Mouse (Mus musculus) c-Kit-positive CD71-positive TER-119-negative erythroid progenitor cells, embryonic 14.5 days (primary cell): ENCODE data around the gene Akap1.

Experiments
- DNase-seq: peaks from one replicate; pipeline ENCODE4 v3.0.0-alpha.2; 2013; ENCODE audit warnings: low read depth

Gene Akap1

GRCm38 (mm10) chr11:88878011-88878410 lies 13.6 kb upstream of the Akap1 start:
- no peak for DNase-seq

GRCm38 (mm10) chr11:88873667-88874030 lies 9.3 kb upstream of the Akap1 start:
- no peak for DNase-seq

GRCm38 (mm10) chr11:88873027-88873666 lies 8.8 kb upstream of the Akap1 start:
- no peak for DNase-seq

GRCm38 (mm10) chr11:88869443-88869842 lies 5.1 kb upstream of the Akap1 start:
- DNase-seq, result no peak

GRCm38 (mm10) chr11:88863904-88864457 lies 405 bp downstream of the Akap1 start:
- DNase-seq, result peak; percentile 39

- peak; percentile 8 for DNase-seq
Observed at GRCm38 (mm10) chr11:88863071-88863903, 1.1 kb downstream of the Akap1 start.

- DNase-seq, result no peak
Observed at GRCm38 (mm10) chr11:88862355-88862754, 2.0 kb downstream of the Akap1 start.

GRCm38 (mm10) chr11:88861060-88861459 lies 3.3 kb downstream of the Akap1 start:
- DNase-seq, result no peak

GRCm38 (mm10) chr11:88860641-88861040 lies 3.7 kb downstream of the Akap1 start:
- DNase-seq, result no peak

- no peak for DNase-seq
Observed at GRCm38 (mm10) chr11:88857311-88858005, 6.9 kb downstream of the Akap1 start.

- no peak for DNase-seq
Observed at GRCm38 (mm10) chr11:88856383-88856782, 8.0 kb downstream of the Akap1 start.

GRCm38 (mm10) chr11:88855795-88856194 lies 8.6 kb downstream of the Akap1 start:
- DNase-seq, result no peak

- DNase-seq, result no peak
Observed at GRCm38 (mm10) chr11:88853588-88853987, 10.8 kb downstream of the Akap1 start.

GRCm38 (mm10) chr11:88852806-88853205 lies 11.6 kb downstream of the Akap1 start:
- DNase-seq, result no peak

GRCm38 (mm10) chr11:88851049-88851825 lies 13.1 kb downstream of the Akap1 start:
- no peak for DNase-seq

- no peak for DNase-seq
Observed at GRCm38 (mm10) chr11:88849732-88850131, 14.7 kb downstream of the Akap1 start.

GRCm38 (mm10) chr11:88849284-88849683 lies 15.1 kb downstream of the Akap1 start:
- no peak for DNase-seq

GRCm38 (mm10) chr11:88848590-88848989 lies 15.8 kb downstream of the Akap1 start:
- DNase-seq, result no peak

GRCm38 (mm10) chr11:88847281-88848006 lies 16.9 kb downstream of the Akap1 start:
- no peak for DNase-seq

GRCm38 (mm10) chr11:88844384-88844783 lies 20.0 kb downstream of the Akap1 start:
- DNase-seq, result no peak

GRCm38 (mm10) chr11:88843305-88843704 lies 21.1 kb downstream of the Akap1 start:
- DNase-seq, result no peak
